Mouse (Mus musculus) heart, adult 2 months (tissue): ENCODE measurements around the gene Tbc1d25. TPM values are rescaled to one million over a fixed set of nuclear protein-coding genes. Genes with fewer than 3 reads are reported as not detected.
A peak's percentile ranks its signal among the peaks of the same experiment; 100 is the strongest.

Experiments used
- DNase-seq, 2 experiments: peaks; one replicate each; pipeline ENCODE4 v3.0.0; 2021
- H3K27ac ChIP-seq: fragments of 200-600 bp; 2 replicates; pipeline ENCODE4 v1.8.1; 2022
- H3K27me3 ChIP-seq: fragments of 200-500 bp; 2 replicates; pipeline ENCODE4 v1.6.1; 2012; ENCODE audit warnings: mild to moderate bottlenecking, low read length, inconsistent platforms, mixed read lengths; ENCODE audit not compliant: control insufficient read depth, insufficient read depth
- H3K36me3 ChIP-seq: fragments of 200-500 bp; 2 replicates; pipeline ENCODE4 v1.6.1; 2012; ENCODE audit warnings: low read length, inconsistent platforms; ENCODE audit not compliant: control insufficient read depth, insufficient read depth
- H3K4me1 ChIP-seq: fragments of 200-500 bp; 2 replicates; pipeline ENCODE4 v1.6.1; 2011; ENCODE audit warnings: low read length; ENCODE audit not compliant: control insufficient read depth, insufficient read depth
- H3K4me3 ChIP-seq: fragments of 200-600 bp; 2 replicates; pipeline ENCODE4 v1.8.1; 2022
- H3K79me2 ChIP-seq: fragments of 200-500 bp; replicated peaks from 2 replicates; pipeline ENCODE4 v1.6.1; 2012; ENCODE audit warnings: mild to moderate bottlenecking, inconsistent platforms, low read length, moderate library complexity, mixed read lengths; ENCODE audit not compliant: control insufficient read depth, insufficient read depth
- H3K9ac ChIP-seq: fragments of 200-500 bp; 2 replicates; pipeline ENCODE4 v1.6.1; 2012; ENCODE audit warnings: low read depth, mild to moderate bottlenecking, control low read depth, inconsistent platforms, low read length, mixed read lengths
- CTCF ChIP-seq: fragments of 200-600 bp; IDR thresholded peaks from 2 replicates; pipeline ENCODE4 v1.8.1; 2022; ENCODE audit warnings: antibody characterized with exemption, mild to moderate bottlenecking, moderate library complexity
- EP300 ChIP-seq: fragments of 200-500 bp; IDR thresholded peaks from 2 replicates; pipeline ENCODE4 v1.6.1; 2011; ENCODE audit warnings: low read depth, low read length, control low read depth; ENCODE audit not compliant: insufficient read depth
- POLR2A ChIP-seq: fragments of 200-500 bp; IDR thresholded peaks from 2 replicates; pipeline ENCODE4 v1.6.1; 2011; ENCODE audit warnings: mild to moderate bottlenecking, low read depth, low read length, control low read depth; ENCODE audit not compliant: insufficient read depth
- WGBS: fragments of 180-500 bp; shearing (Covaris S2); methylation state at CpG from one replicate; pipeline ENCODE4 v1.1.7; 2018; 5-methylcytosine and 5-hydroxymethylcytosine counted together
- intact Hi-C: fragments of 180-260 bp; cut with DNase I; formaldehyde crosslinking; loops from one replicate; pipeline ENCODE4 v1.15.1; 2025
- polyA plus RNA-seq: library from polyadenylated mRNA; depleted of rRNA; stranded (reverse); fragments of >200 nt; gene quantifications from 2 replicates; pipeline ENCODE4 v1.2.3, GENCODE M21; 2012
- total RNA-seq, 2 experiments: library from RNA; stranded (reverse); gene quantifications; 2 replicates each; pipeline ENCODE4 v1.2.3; 2021

Gene Tbc1d25
- total and polyA plus RNA-seq, 3 experiments, result 3.7 to 8.7 (median 4.3) TPM

- TF ChIP-seq CTCF (no peak), POLR2A (peak; percentile 84), EP300 (0 out of 2 replicates have a peak, but pooled peaks have one; percentile 29)
- no peaks in the 10 kb centered on the region for H3K36me3 ChIP-seq
- H3K4me3 ChIP-seq, result peak overlapping the region; percentile 65
- H3K9ac ChIP-seq, result peak overlapping the region; percentile 96
- DNase-seq, result peak; percentile 76 to 87
- no peaks in the 10 kb centered on the region for H3K79me2 ChIP-seq
- H3K27me3 ChIP-seq, result no peaks in the 10 kb centered on the region
- intact Hi-C loops, result loop anchor here (2.0 to 5.0 kb wide), 2 partner anchors 16 to 61 kb away; partner anchors contain the start of genes Tbc1d25 and Wdr13
- no peaks in the 10 kb centered on the region for H3K4me1 ChIP-seq
- 14% methylated on average over 38 of the region's 38 CpGs for WGBS
- peak overlapping the region; percentile 73 for H3K27ac ChIP-seq
These were observed 16.8 kb upstream of the Tbc1d25 start for GRCm38 (mm10) chrX:8192640-8193418.

GRCm38 (mm10) chrX:8192126-8192639 lies 16.2 kb upstream of the Tbc1d25 start:
- Histone ChIP-seq H3K4me3 (peak overlapping the region; percentile 65), H3K27ac (peak overlapping the region; percentile 73), H3K27me3 (no peaks in the 10 kb centered on the region), H3K36me3 (no peaks in the 10 kb centered on the region), H3K9ac (peak overlapping the region; percentile 96), H3K4me1 (no peaks in the 10 kb centered on the region), H3K79me2 (no peaks in the 10 kb centered on the region)
- intact Hi-C loops, result loop anchor here (2.0 to 5.0 kb wide), 2 partner anchors 15 to 60 kb away; partner anchors contain the start of genes Tbc1d25 and Wdr13
- no peak for DNase-seq
- no peak for TF ChIP-seq EP300
- no peak for TF ChIP-seq POLR2A
- TF ChIP-seq CTCF, result no peak
- 12% methylated on average over 13 of the region's 13 CpGs for WGBS

- Histone ChIP-seq H3K27me3 (no peaks in the 10 kb centered on the region), H3K4me3 (no peak overlapping the region), H3K27ac (no peak overlapping the region), H3K4me1 (no peaks in the 10 kb centered on the region), H3K9ac (no peak overlapping the region), H3K79me2 (no peaks in the 10 kb centered on the region), H3K36me3 (no peaks in the 10 kb centered on the region)
- no peak for DNase-seq
- 17% methylated on average over 7 of the region's 7 CpGs for WGBS
- TF ChIP-seq EP300 (no peak), POLR2A (no peak), CTCF (no peak)
- intact Hi-C loops, result no loop called here
These were observed 7.0 kb upstream of the Tbc1d25 start for GRCm38 (mm10) chrX:8182871-8183540.

GRCm38 (mm10) chrX:8179646-8180045 lies 3.7 kb upstream of the Tbc1d25 start:
- TF ChIP-seq EP300 (no peak), POLR2A (no peak), CTCF (no peak)
- intact Hi-C loops, result no loop called here
- 62% methylated on average over 5 of the region's 5 CpGs for WGBS
- Histone ChIP-seq H3K4me1 (no peaks in the 10 kb centered on the region; the same call in 1 of the 2 replicates), H3K9ac (no peak overlapping the region), H3K79me2 (no peaks in the 10 kb centered on the region), H3K4me3 (no peak overlapping the region), H3K27ac (no peak overlapping the region), H3K27me3 (no peaks in the 10 kb centered on the region), H3K36me3 (no peaks in the 10 kb centered on the region)
- no peak for DNase-seq

- H3K79me2 ChIP-seq, result no peaks in the 10 kb centered on the region
- no peaks in the 10 kb centered on the region for H3K27me3 ChIP-seq
- TF ChIP-seq EP300 (no peak), CTCF (no peak), POLR2A (no peak)
- 80% methylated on average over 2 of the region's 2 CpGs for WGBS
- no peak overlapping the region for H3K27ac ChIP-seq
- H3K4me1 ChIP-seq, result no peaks in the 10 kb centered on the region; the same call in 1 of the 2 replicates
- intact Hi-C loops, result no loop called here
- no peak overlapping the region for H3K9ac ChIP-seq
- no peak for DNase-seq
- H3K4me3 ChIP-seq, result no peak overlapping the region
- no peaks in the 10 kb centered on the region for H3K36me3 ChIP-seq
These were observed 2.9 kb upstream of the Tbc1d25 start for GRCm38 (mm10) chrX:8178871-8179270.

- no peaks in the 10 kb centered on the region for H3K36me3 ChIP-seq
- peak overlapping the region; percentile 61 for H3K4me3 ChIP-seq
- no peak for DNase-seq
- TF ChIP-seq POLR2A (no peak), CTCF (no peak), EP300 (no peak)
- no peaks in the 10 kb centered on the region; the same call in 1 of the 2 replicates for H3K4me1 ChIP-seq
- 13% methylated on average over 4 of the region's 4 CpGs for WGBS
- H3K27me3 ChIP-seq, result no peaks in the 10 kb centered on the region
- H3K27ac ChIP-seq, result peak overlapping the region; percentile 75
- H3K79me2 ChIP-seq, result no peaks in the 10 kb centered on the region
- intact Hi-C loops, result no loop called here
- H3K9ac ChIP-seq, result peak overlapping the region; percentile 99
These were observed 845 bp downstream of the Tbc1d25 start for GRCm38 (mm10) chrX:8175169-8175503.
